7 mouse cellular contexts compared by ENCODE assay signal in genomic region chr2:91079026-91079384, GRCm38 (mm10). TPM values are rescaled to one million over a fixed set of nuclear protein-coding genes. Genes with fewer than 3 reads are reported as not detected.
A peak's percentile ranks its signal among the peaks of the same experiment; 100 is the strongest.
DNase-seq lines count a peak whose midpoint lies in the region; ATAC-seq and TF ChIP-seq lines count a peak whose summit lies in the region.

No protein-coding gene starts in this region.

- no peak for TF ChIP-seq CTCF in liver, adult 2 months (IDR thresholded peaks at IDR 0.05; ENCODE audit: low read depth, low read length)

- peak overlapping the region; percentile 33; the same call in 1 of the 2 replicates for H3K4me3 ChIP-seq in liver, adult 2 months (ENCODE audit: insufficient read depth, low read depth, low read length)
- H3K4me3 ChIP-seq in embryonic facial prominence, embryonic 14.5 days (ENCODE audit: low read depth, low read length) = peak overlapping the region; percentile 51
- peak overlapping the region; percentile 49 for H3K4me3 ChIP-seq in intestine, embryonic 15.5 days (replicated peaks)
- peak overlapping the region; percentile 50 for H3K4me3 ChIP-seq in neural tube, embryonic 13.5 days

- H3K9me3 ChIP-seq in embryonic facial prominence, embryonic 14.5 days (ENCODE audit: control insufficient read depth, low read length) = no peaks in the 10 kb centered on the region
- no peaks in the 10 kb centered on the region for H3K9me3 ChIP-seq in intestine, embryonic 15.5 days
- no peaks in the 10 kb centered on the region for H3K9me3 ChIP-seq in neural tube, embryonic 13.5 days

- no peak overlapping the region for H3K27ac ChIP-seq in liver, adult 2 months (replicated peaks; ENCODE audit: insufficient read depth, low read depth, low read length)
- no peak overlapping the region for H3K27ac ChIP-seq in embryonic facial prominence, embryonic 14.5 days (replicated peaks; ENCODE audit: low read depth, low read length)
- H3K27ac ChIP-seq in intestine, embryonic 15.5 days = no peak overlapping the region
- H3K27ac ChIP-seq in neural tube, embryonic 13.5 days (replicated peaks) = peak overlapping the region; percentile 49; the same call in 1 of the 2 replicates

- H3K36me3 ChIP-seq in liver, adult 2 months (ENCODE audit: control insufficient read depth, insufficient read depth, low read length) = no peaks in the 10 kb centered on the region
- no peaks in the 10 kb centered on the region for H3K36me3 ChIP-seq in embryonic facial prominence, embryonic 14.5 days (ENCODE audit: control insufficient read depth, insufficient read depth, low read length)
- no peaks in the 10 kb centered on the region for H3K36me3 ChIP-seq in intestine, embryonic 15.5 days
- no peaks in the 10 kb centered on the region for H3K36me3 ChIP-seq in neural tube, embryonic 13.5 days

- no peak; the same call in 1 of the 2 replicates for ATAC-seq in embryonic facial prominence, embryonic 14.5 days (ENCODE audit: low read depth)
- no peak for ATAC-seq in intestine, embryonic 15.5 days
- no peak; the same call in 1 of the 2 replicates for ATAC-seq in neural tube, embryonic 13.5 days (ENCODE audit: low read depth)

- no peak for DNase-seq in liver, adult 2 months (ENCODE audit: extremely low read depth, low read depth, low spot score)
- DNase-seq in liver = no peak
- DNase-seq in embryonic facial prominence, embryonic 14.5 days (ENCODE audit: low spot score) = no peak
- no peak for DNase-seq in left cerebral cortex, adult 8-10 months (ENCODE audit: low spot score in 2 of 2)
- no peak for DNase-seq in spleen, postnatal 10 days (ENCODE audit: low spot score in 2 of 2)

- H3K4me2 ChIP-seq in embryonic facial prominence, embryonic 14.5 days (ENCODE audit: low read depth, low read length) = peak overlapping the region; percentile 98
- H3K4me2 ChIP-seq in intestine, embryonic 15.5 days (replicated peaks) = peak overlapping the region; percentile 95
- peak overlapping the region; percentile 88 for H3K4me2 ChIP-seq in neural tube, embryonic 13.5 days

- no peaks in the 10 kb centered on the region; the same call in 1 of the 2 replicates for H3K4me1 ChIP-seq in liver, adult 2 months (ENCODE audit: control insufficient read depth, insufficient read depth, low read length)
- H3K4me1 ChIP-seq in embryonic facial prominence, embryonic 14.5 days (ENCODE audit: control insufficient read depth, insufficient read depth, low read length) = 0 out of 2 replicates have a peak, but pooled peaks cover 6% of the 10 kb centered on the region
- H3K4me1 ChIP-seq in intestine, embryonic 15.5 days (replicated peaks) = peaks cover 2% of the 10 kb centered on the region
- H3K4me1 ChIP-seq in neural tube, embryonic 13.5 days (replicated peaks) = peaks cover 13% of the 10 kb centered on the region

- H3K79me2 ChIP-seq in liver, adult 2 months (ENCODE audit: control insufficient read depth, insufficient read depth, low read length) = no peaks in the 10 kb centered on the region

- peak overlapping the region; percentile 31; the same call in 1 of the 2 replicates for H3K9ac ChIP-seq in liver, adult 2 months (ENCODE audit: low read depth, low read length)
- peak overlapping the region; percentile 76 for H3K9ac ChIP-seq in embryonic facial prominence, embryonic 14.5 days (ENCODE audit: low read depth, low read length)
- peak overlapping the region; percentile 63 for H3K9ac ChIP-seq in intestine, embryonic 15.5 days
- peak overlapping the region; percentile 81 for H3K9ac ChIP-seq in neural tube, embryonic 13.5 days

- peaks cover 2% of the 10 kb centered on the region; the same call in 1 of the 2 replicates for H3K27me3 ChIP-seq in liver, adult 2 months (ENCODE audit: control insufficient read depth, insufficient read depth, low read length)
- H3K27me3 ChIP-seq in embryonic facial prominence, embryonic 14.5 days (replicated peaks; ENCODE audit: control insufficient read depth, insufficient read depth, low read length) = no peaks in the 10 kb centered on the region
- no peaks in the 10 kb centered on the region for H3K27me3 ChIP-seq in intestine, embryonic 15.5 days (replicated peaks)
- H3K27me3 ChIP-seq in neural tube, embryonic 13.5 days = no peaks in the 10 kb centered on the region

- 61% methylated on average over 5 of the region's 5 CpGs for WGBS in liver, adult 2 months
- WGBS in embryonic facial prominence, embryonic 14.5 days = 21% methylated on average over 5 of the region's 5 CpGs
- WGBS in intestine, embryonic 15.5 days = 27% methylated on average over 5 of the region's 5 CpGs
- WGBS in neural tube, embryonic 13.5 days = 39% methylated on average over 5 of the region's 5 CpGs

- TF ChIP-seq POLR2A in liver, adult 2 months (IDR thresholded peaks at IDR 0.05; ENCODE audit: extremely low read depth, insufficient read depth, low read length) = no peak

RNA-seq across cellular contexts. Expression of gene Spi1, which starts 3.2 kb away (rescaled TPM):
- 3.7 and 4.8 TPM in 2 replicates for total RNA-seq in liver, adult 2 months (2014; rRNA removed)
- 9.5 and 16.5 TPM in 2 replicates for polyA plus RNA-seq in liver, adult 2 months (2012; rRNA removed)
- 10.2 and 10.6 TPM in 2 replicates for polyA plus RNA-seq in embryonic facial prominence, embryonic 14.5 days (2014; fragmentation: Nextera tagmentation; extraction: Ambion mirVana)
- polyA plus RNA-seq in intestine, embryonic 15.5 days (2015; fragmentation: Nextera tagmentation; extraction: Ambion mirVana) = 7.9 and 8.9 TPM in 2 replicates
- polyA plus RNA-seq in neural tube, embryonic 13.5 days (2015; fragmentation: Nextera tagmentation; extraction: Ambion mirVana) = 5.2 and 6.0 TPM in 2 replicates
- 1 to 10 TPM; 3.9 to 8.9 (median 6.5) TPM for total RNA-seq in left cerebral cortex, adult 8-10 months (2022)

RNA-seq across cellular contexts. Expression of gene Slc39a13, which starts 8.8 kb away (rescaled TPM):
- total RNA-seq in liver, adult 2 months (2014; rRNA removed) = 4.3 and 6.8 TPM in 2 replicates
- polyA plus RNA-seq in liver, adult 2 months (2012; rRNA removed) = 13.1 and 17.5 TPM in 2 replicates
- polyA plus RNA-seq in embryonic facial prominence, embryonic 14.5 days (2014; fragmentation: Nextera tagmentation; extraction: Ambion mirVana) = 62.1 and 64.8 TPM in 2 replicates
- polyA plus RNA-seq in intestine, embryonic 15.5 days (2015; fragmentation: Nextera tagmentation; extraction: Ambion mirVana) = 26.5 and 32.4 TPM in 2 replicates
- 31.1 and 31.5 TPM in 2 replicates for polyA plus RNA-seq in neural tube, embryonic 13.5 days (2015; fragmentation: Nextera tagmentation; extraction: Ambion mirVana)
- 10 to 100 TPM; 33.5 to 35.5 (median 34.7) TPM for total RNA-seq in left cerebral cortex, adult 8-10 months (2022)

RNA-seq across cellular contexts. Expression of gene Psmc3, which starts 25.2 kb away (rescaled TPM):
- total RNA-seq in liver, adult 2 months (2014; rRNA removed) = 147 and 190 TPM in 2 replicates
- 69.4 and 71.4 TPM in 2 replicates for polyA plus RNA-seq in liver, adult 2 months (2012; rRNA removed)
- 309 and 320 TPM in 2 replicates for polyA plus RNA-seq in embryonic facial prominence, embryonic 14.5 days (2014; fragmentation: Nextera tagmentation; extraction: Ambion mirVana)
- polyA plus RNA-seq in intestine, embryonic 15.5 days (2015; fragmentation: Nextera tagmentation; extraction: Ambion mirVana) = 232 and 236 TPM in 2 replicates
- 235 and 246 TPM in 2 replicates for polyA plus RNA-seq in neural tube, embryonic 13.5 days (2015; fragmentation: Nextera tagmentation; extraction: Ambion mirVana)
- 100 to 1,000 TPM; 188 to 218 (median 202) TPM for total RNA-seq in left cerebral cortex, adult 8-10 months (2022)

RNA-seq across cellular contexts. Expression of gene Mybpc3, which starts 38.9 kb away (rescaled TPM):
- total RNA-seq in liver, adult 2 months (2014; rRNA removed) = 0.07 TPM in 1 of 2 replicates, not detected in the other
- polyA plus RNA-seq in liver, adult 2 months (2012; rRNA removed) = 0.01 and 0.04 TPM in 2 replicates
- polyA plus RNA-seq in embryonic facial prominence, embryonic 14.5 days (2014; fragmentation: Nextera tagmentation; extraction: Ambion mirVana) = 0.30 and 0.79 TPM in 2 replicates
- 0.05 and 0.06 TPM in 2 replicates for polyA plus RNA-seq in intestine, embryonic 15.5 days (2015; fragmentation: Nextera tagmentation; extraction: Ambion mirVana)
- polyA plus RNA-seq in neural tube, embryonic 13.5 days (2015; fragmentation: Nextera tagmentation; extraction: Ambion mirVana) = 0.22 and 0.56 TPM in 2 replicates
- under 1 TPM; 0.33 to 0.91 (median 0.69) TPM for total RNA-seq in left cerebral cortex, adult 8-10 months (2022)

RNA-seq across cellular contexts. Expression of gene Rapsn, which starts 43.6 kb away (rescaled TPM):
- total RNA-seq in liver, adult 2 months (2014; rRNA removed) = 0.07 TPM in 1 of 2 replicates, not detected in the other
- 0.09 TPM in 1 of 2 replicates, not detected in the other for polyA plus RNA-seq in liver, adult 2 months (2012; rRNA removed)
- 35.4 and 40.5 TPM in 2 replicates for polyA plus RNA-seq in embryonic facial prominence, embryonic 14.5 days (2014; fragmentation: Nextera tagmentation; extraction: Ambion mirVana)
- polyA plus RNA-seq in intestine, embryonic 15.5 days (2015; fragmentation: Nextera tagmentation; extraction: Ambion mirVana) = 1.2 and 1.5 TPM in 2 replicates
- polyA plus RNA-seq in neural tube, embryonic 13.5 days (2015; fragmentation: Nextera tagmentation; extraction: Ambion mirVana) = 2.1 and 3.0 TPM in 2 replicates
- under 1 TPM; 0.57 to 0.81 (median 0.70) TPM for total RNA-seq in left cerebral cortex, adult 8-10 months (2022)

Comparison
In these comparisons a context has a peak if more than half of its experiments do, and no peak if none do; other contexts are left out.
1. H3K9ac ChIP-seq: peak in every context shown above with its lines; median percentile 81 in neural tube, embryonic 13.5 days; 76 in embryonic facial prominence, embryonic 14.5 days; 63 in intestine, embryonic 15.5 days; 31 in liver, adult 2 months.